Mouse (Mus musculus) embryo, embryonic 11 days (tissue): ENCODE results near the gene Sgip1.

Experiments used
- DNase-seq: peaks from one replicate; pipeline ENCODE4 v3.0.0-alpha.2; 2015

The Sgip1 gene

GRCm38 (mm10) chr4:102900166-102900565 is 159.1 kb downstream of the Sgip1 start:
- DNase-seq, result no peak

- DNase-seq, result no peak
Measured at GRCm38 (mm10) chr4:102907843-102908427, 166.8 kb downstream of the Sgip1 start.

GRCm38 (mm10) chr4:102910191-102910590 is 169.1 kb downstream of the Sgip1 start:
- DNase-seq, result no peak

GRCm38 (mm10) chr4:102913176-102913575 is 172.1 kb downstream of the Sgip1 start:
- DNase-seq, result no peak

GRCm38 (mm10) chr4:102913700-102914327 is 172.7 kb downstream of the Sgip1 start:
- DNase-seq, result no peak

GRCm38 (mm10) chr4:102918191-102918590 is 177.1 kb downstream of the Sgip1 start:
- DNase-seq, result no peak

- DNase-seq, result no peak
Measured at GRCm38 (mm10) chr4:102929491-102929890, 188.4 kb downstream of the Sgip1 start.

- DNase-seq, result no peak
Measured at GRCm38 (mm10) chr4:102930679-102931078, 189.6 kb downstream of the Sgip1 start.

- DNase-seq, result no peak
Measured at GRCm38 (mm10) chr4:102940266-102940665, 199.2 kb downstream of the Sgip1 start.

- DNase-seq, result no peak
Measured at GRCm38 (mm10) chr4:102940738-102941137, 199.6 kb downstream of the Sgip1 start.

GRCm38 (mm10) chr4:102944325-102944724 is 203.2 kb downstream of the Sgip1 start:
- DNase-seq, result no peak

GRCm38 (mm10) chr4:102952476-102952875 is 211.4 kb downstream of the Sgip1 start:
- DNase-seq, result no peak

- DNase-seq, result no peak
Measured at GRCm38 (mm10) chr4:102955294-102955956, 214.3 kb downstream of the Sgip1 start.

- no peak for DNase-seq
Measured at GRCm38 (mm10) chr4:102959409-102959808, 218.3 kb downstream of the Sgip1 start.

GRCm38 (mm10) chr4:102964174-102964573 is 223.1 kb downstream of the Sgip1 start:
- DNase-seq, result no peak

GRCm38 (mm10) chr4:102967811-102968210 is 226.7 kb downstream of the Sgip1 start:
- DNase-seq, result no peak

- DNase-seq, result no peak
Measured at GRCm38 (mm10) chr4:102969599-102969998, 228.5 kb downstream of the Sgip1 start.

GRCm38 (mm10) chr4:102971159-102971558 is 230.1 kb downstream of the Sgip1 start:
- DNase-seq, result no peak

GRCm38 (mm10) chr4:102972071-102972470 is 231.0 kb downstream of the Sgip1 start:
- no peak for DNase-seq

GRCm38 (mm10) chr4:102974172-102974571 is 233.1 kb downstream of the Sgip1 start:
- no peak for DNase-seq

- peak; percentile 34 for DNase-seq
Measured at GRCm38 (mm10) chr4:102976290-102977275, 235.5 kb downstream of the Sgip1 start.

GRCm38 (mm10) chr4:102977778-102978321 is 236.8 kb downstream of the Sgip1 start:
- DNase-seq, result peak; percentile 41

GRCm38 (mm10) chr4:102978440-102978839 is 237.3 kb downstream of the Sgip1 start, which contains the start of gene Tctex1d1:
Tctex1d1 (plus strand) TSS chr4:102978606.
- DNase-seq, result peak; percentile 45
